Mouse (Mus musculus): ENCODE measurements at regions not wholly inside any gene's neighbourhood (a gene's known extent, or its start where the extent isn't known, plus 50 kb on each side); places are given as distances from the start of the nearest gene placed in this dataset.

DNA sequence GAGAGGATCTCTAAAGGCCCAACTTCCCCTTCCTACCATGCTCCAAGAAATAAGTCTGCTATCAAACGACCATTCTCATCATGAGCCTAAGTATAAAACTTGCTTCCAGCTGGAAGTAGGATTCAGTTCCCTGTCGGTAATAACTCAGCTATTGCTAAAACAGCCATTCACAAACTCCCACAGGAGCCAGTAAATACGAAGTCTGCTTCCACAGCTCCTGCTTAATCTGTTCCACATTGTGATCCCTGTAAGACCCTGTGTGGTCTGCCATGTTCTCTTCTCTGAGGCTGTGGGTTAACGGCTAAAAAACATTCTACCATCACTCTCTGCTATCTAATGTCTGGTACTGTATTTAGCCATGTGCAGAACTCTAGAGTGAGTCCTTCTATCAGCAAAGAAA is 72.9 kb upstream of the Snx19 start:
- TF ChIP-seq POLR2A (IDR thresholded peaks at IDR 0.05; ENCODE audit: insufficient read depth, low read length): no peak
- no peak for TF ChIP-seq CTCF (IDR thresholded peaks at IDR 0.05; ENCODE audit: low read depth, low read length)
- no peak for TF ChIP-seq EP300 (IDR thresholded peaks at IDR 0.05; ENCODE audit: insufficient read depth, low read depth, low read length)

All from ES-Bruce4 (cell line).